8 mouse cellular contexts compared by ENCODE assay signal in genomic region chr7:73539116-73539682, GRCm38 (mm10). TPM values are rescaled to one million over a fixed set of nuclear protein-coding genes. Genes with fewer than 3 reads are reported as not detected.
DNase-seq lines count a peak whose midpoint lies in the region; ATAC-seq and TF ChIP-seq lines count a peak whose summit lies in the region.

No protein-coding gene starts in this region.

- peak overlapping the region; percentile 80 for H3K4me2 ChIP-seq in liver, embryonic 12.5 days
- H3K4me2 ChIP-seq in stomach, embryonic 15.5 days, result peak overlapping the region; percentile 60

- peaks cover 39% of the 10 kb centered on the region for H3K36me3 ChIP-seq in liver, embryonic 12.5 days
- H3K36me3 ChIP-seq in stomach, embryonic 15.5 days, result no peaks in the 10 kb centered on the region

- no peak for TF ChIP-seq CTCF in cerebellum, adult 2 months (IDR thresholded peaks at IDR 0.05; ENCODE audit: borderline replicate concordance, insufficient read depth, low read depth, low read length)
- TF ChIP-seq CTCF in embryonic fibroblast, embryonic 13.5 days (IDR thresholded peaks at IDR 0.05; ENCODE audit: borderline replicate concordance, insufficient read depth, low read length), result no peak

- H3K4me1 ChIP-seq in cerebellum, adult 2 months (ENCODE audit: control insufficient read depth, insufficient read depth, low read length), result peaks cover 6% of the 10 kb centered on the region; the same call in 1 of the 2 replicates
- peaks cover 7% of the 10 kb centered on the region for H3K4me1 ChIP-seq in embryonic fibroblast, embryonic 13.5 days (ENCODE audit: control insufficient read depth, insufficient read depth, low read length)
- peaks cover 34% of the 10 kb centered on the region for H3K4me1 ChIP-seq in liver, embryonic 12.5 days
- peaks cover 8% of the 10 kb centered on the region for H3K4me1 ChIP-seq in stomach, embryonic 15.5 days

- no peaks in the 10 kb centered on the region for H3K27me3 ChIP-seq in cerebellum, adult 2 months (ENCODE audit: control insufficient read depth, insufficient read depth, low read length)
- H3K27me3 ChIP-seq in liver, embryonic 12.5 days (replicated peaks), result no peaks in the 10 kb centered on the region
- H3K27me3 ChIP-seq in stomach, embryonic 15.5 days (replicated peaks), result no peaks in the 10 kb centered on the region

- DNase-seq in cerebellum, adult 2 months, result no peak
- DNase-seq in 3T3-L1 (ENCODE audit: low read depth, low spot score), result peak; percentile 56
- DNase-seq in frontal cortex, postnatal 25 days (ENCODE audit: low spot score in 2 of 2), result no peak
- no peak for DNase-seq in layer of hippocampus, adult 9-10 months (ENCODE audit: low spot score)

- no peaks in the 10 kb centered on the region for H3K9me3 ChIP-seq in liver, embryonic 12.5 days (replicated peaks)
- H3K9me3 ChIP-seq in stomach, embryonic 15.5 days, result no peaks in the 10 kb centered on the region

- H3K4me3 ChIP-seq in cerebellum, adult 2 months (replicated peaks; ENCODE audit: insufficient read depth, low read depth, low read length), result peak overlapping the region; percentile 75
- H3K4me3 ChIP-seq in embryonic fibroblast, embryonic 13.5 days (ENCODE audit: insufficient read depth, low read length), result peak overlapping the region; percentile 92
- peak overlapping the region; percentile 63 for H3K4me3 ChIP-seq in liver, embryonic 12.5 days
- H3K4me3 ChIP-seq in stomach, embryonic 15.5 days (replicated peaks), result peak overlapping the region; percentile 33; the same call in 1 of the 2 replicates

- WGBS in cerebellum, adult 2 months, result under 1% methylated on average over 2 of the region's 2 CpGs
- 22% methylated on average over 2 of the region's 2 CpGs for WGBS in liver, embryonic 12.5 days (ENCODE audit: insufficient replicate concordance)
- 11% methylated on average over 2 of the region's 2 CpGs for WGBS in stomach, embryonic 15.5 days

- ATAC-seq in cerebellum, adult (ENCODE audit: insufficient number of reproducible peaks, low FRiP score, low TSS enrichment), result no peak
- no peak for ATAC-seq in liver, embryonic 12.5 days
- ATAC-seq in stomach, embryonic 15.5 days (ENCODE audit: insufficient read depth, low FRiP score, low read depth), result no peak

- H3K27ac ChIP-seq in cerebellum, adult 2 months (ENCODE audit: insufficient read depth, low read length), result no peak overlapping the region; the same call in 1 of the 2 replicates
- peak overlapping the region; percentile 91 for H3K27ac ChIP-seq in embryonic fibroblast, embryonic 13.5 days (ENCODE audit: insufficient read depth, low read length)
- peak overlapping the region; percentile 82 for H3K27ac ChIP-seq in liver, embryonic 12.5 days
- peak overlapping the region; percentile 76; the same call in 1 of the 2 replicates for H3K27ac ChIP-seq in stomach, embryonic 15.5 days

- no peak for TF ChIP-seq POLR2A in cerebellum, adult 2 months (IDR thresholded peaks at IDR 0.05; ENCODE audit: borderline replicate concordance, insufficient read depth, low read length)
- TF ChIP-seq POLR2A in embryonic fibroblast, embryonic 13.5 days (IDR thresholded peaks at IDR 0.05; ENCODE audit: low read depth, low read length), result no peak

- H3K9ac ChIP-seq in liver, embryonic 12.5 days, result peak overlapping the region; percentile 73
- H3K9ac ChIP-seq in stomach, embryonic 15.5 days, result peak overlapping the region; percentile 29; the same call in 1 of the 2 replicates

RNA-seq across cellular contexts. Expression of gene Chd2, which starts 2.4 kb away (rescaled TPM):
- 49.2 and 50.5 TPM in 2 replicates for polyA plus RNA-seq in cerebellum, adult 2 months (2012; rRNA removed)
- 45.2 and 51.4 TPM in 2 replicates for polyA plus RNA-seq in embryonic fibroblast, embryonic 13.5 days (2011; ENCODE audit: insufficient read length, low read depth, missing spikeins)
- polyA plus RNA-seq in liver, embryonic 12.5 days (2016; fragmentation: Nextera tagmentation; extraction: Ambion mirVana), result 26.2 and 28.9 TPM in 2 replicates
- polyA plus RNA-seq in stomach, embryonic 15.5 days (2015; fragmentation: Nextera tagmentation; extraction: Ambion mirVana), result 43.3 and 48.8 TPM in 2 replicates

Comparison
In these comparisons a context has a peak if more than half of its experiments do, and no peak if none do; other contexts are left out.
1. H3K4me3 ChIP-seq: peak in every context shown above with its lines; median percentile 92 in embryonic fibroblast, embryonic 13.5 days; 75 in cerebellum, adult 2 months; 63 in liver, embryonic 12.5 days; 33 in stomach, embryonic 15.5 days.